In the genomic region with DNA sequence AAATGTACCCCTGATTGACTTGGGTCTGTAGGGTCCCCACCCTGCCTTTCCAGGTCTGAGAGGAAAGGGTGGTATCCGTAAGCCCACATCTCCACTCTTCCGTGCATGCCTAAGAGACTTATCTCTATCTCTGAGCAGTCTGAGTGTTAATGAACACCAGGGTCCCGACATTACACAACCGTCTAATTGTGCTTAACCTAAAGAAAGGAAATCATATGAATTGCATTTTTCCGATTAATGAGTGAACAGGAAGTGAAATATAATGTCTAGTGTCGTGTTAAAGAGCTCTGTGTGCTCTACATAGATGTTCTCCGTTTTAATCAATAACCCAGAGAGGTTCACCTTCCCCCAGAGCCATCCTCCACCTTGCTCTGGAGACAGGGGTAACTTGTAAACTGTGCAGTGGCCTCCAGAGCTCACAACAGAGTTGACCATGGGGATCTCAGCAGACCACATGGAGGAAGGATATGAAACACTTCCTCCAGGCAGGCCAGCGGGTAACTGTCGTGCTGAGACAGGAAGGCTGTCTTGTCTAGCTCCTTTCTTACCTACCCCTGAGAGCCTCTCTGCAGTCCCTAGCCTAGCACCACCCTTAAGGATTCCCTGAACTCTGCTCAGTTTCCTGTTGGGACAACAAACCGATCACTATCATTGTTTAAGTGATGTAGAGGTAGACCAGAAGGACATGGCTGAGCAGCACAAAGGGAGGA, we compare ENCODE assay signal across 19 mouse cellular contexts. TPM values are rescaled to one million over a fixed set of nuclear protein-coding genes. Genes with fewer than 3 reads are reported as not detected.
A peak's percentile ranks its signal among the peaks of the same experiment; 100 is the strongest.
DNase-seq lines count a peak whose midpoint lies in the region; ATAC-seq and TF ChIP-seq lines count a peak whose summit lies in the region.
"Had no signal": no experiment of that assay in that cellular context is flagged by ENCODE, and none has a peak within 500 bp of the region (broad histone marks: within the 10 kb centered on the region; RNA-seq: fewer than 3 reads in every experiment).

No protein-coding gene starts in this region.

- TF ChIP-seq EP300 in lung, postnatal 0 days (IDR thresholded peaks at IDR 0.05) = peak; percentile 84

- WGBS in lung, postnatal 0 days = 63% methylated on average over 10 of the region's 10 CpGs
- WGBS in hindbrain, embryonic 10.5 days = 86% methylated on average over 10 of the region's 10 CpGs
- 82% methylated on average over 10 of the region's 10 CpGs for WGBS in hindbrain, embryonic 11.5 days

- peak; percentile 78 for ATAC-seq in lung, postnatal 0 days
- ATAC-seq in inflammation-experienced regulatory T-cells, adult 6 months = peak; percentile 22
- ATAC-seq in megakaryocyte, adult 5-6 weeks (ENCODE audit: poor library complexity, severe bottlenecking) = peak; percentile 91
- no peak for ATAC-seq in hindbrain, embryonic 11.5 days (ENCODE audit: low FRiP score)
- ATAC-seq: hindbrain, embryonic 16.5 days had no signal

- peaks cover 3% of the 10 kb centered on the region; the same call in 1 of the 2 replicates for H3K4me1 ChIP-seq in lung, postnatal 0 days (ENCODE audit: insufficient read depth, low read depth, low read length)
- H3K4me1 ChIP-seq in hindbrain, embryonic 10.5 days (replicated peaks) = no peaks in the 10 kb centered on the region
- no peaks in the 10 kb centered on the region for H3K4me1 ChIP-seq in hindbrain, embryonic 11.5 days (replicated peaks; ENCODE audit: control insufficient read depth, insufficient read depth, low read length)
- H3K4me1 ChIP-seq: embryonic facial prominence, embryonic 15.5 days; forebrain, embryonic 10.5 days; heart, embryonic 10.5 days; midbrain, embryonic 10.5 days had no signal

- H3K9ac ChIP-seq in lung, postnatal 0 days (replicated peaks; ENCODE audit: low read depth) = no peak overlapping the region
- no peak overlapping the region for H3K9ac ChIP-seq in hindbrain, embryonic 11.5 days (ENCODE audit: low read depth, low read length)
- H3K9ac ChIP-seq: embryonic facial prominence, embryonic 15.5 days; neural tube, embryonic 13.5 days had no signal

- no peak overlapping the region for H3K27ac ChIP-seq in lung, postnatal 0 days (ENCODE audit: low read length)
- H3K27ac ChIP-seq in hindbrain, embryonic 10.5 days = no peak overlapping the region
- H3K27ac ChIP-seq in hindbrain, embryonic 11.5 days (ENCODE audit: low read depth, low read length) = no peak overlapping the region
- H3K27ac ChIP-seq: embryonic facial prominence, embryonic 15.5 days; forebrain, embryonic 10.5 days; heart, embryonic 10.5 days; midbrain, embryonic 10.5 days; neural tube, embryonic 13.5 days had no signal

- peak; percentile 44 for DNase-seq in lung, postnatal 0 days (ENCODE audit: low spot score)
- DNase-seq in lung, postnatal 10 days = no peak
- DNase-seq in hindbrain, embryonic 10.5 days (ENCODE audit: low spot score) = no peak
- no peak for DNase-seq in hindbrain, embryonic 11.5 days (ENCODE audit: low spot score)
- no peak for DNase-seq in gastrocnemius, postnatal 36 days
- DNase-seq: adrenal gland, postnatal 36 days; cerebellum, adult 9-10 months; embryo, embryonic 11 days; heart, postnatal 10 days; kidney, adult 18-20 months; thymus, adult 18-20 months had no signal

- H3K9me3 ChIP-seq in lung, postnatal 0 days (ENCODE audit: low read length) = no peaks in the 10 kb centered on the region
- H3K9me3 ChIP-seq in hindbrain, embryonic 10.5 days = no peaks in the 10 kb centered on the region
- H3K9me3 ChIP-seq in hindbrain, embryonic 11.5 days (ENCODE audit: control insufficient read depth, low read length) = no peaks in the 10 kb centered on the region
- H3K9me3 ChIP-seq: embryonic facial prominence, embryonic 15.5 days; forebrain, embryonic 10.5 days; heart, embryonic 10.5 days; midbrain, embryonic 10.5 days; neural tube, embryonic 13.5 days had no signal

- intact Hi-C loops in gastrocnemius, postnatal 36 days (cut with DNase I) = no loop called here

- H3K27me3 ChIP-seq in lung, postnatal 0 days (replicated peaks; ENCODE audit: insufficient read depth, low read length) = no peaks in the 10 kb centered on the region
- no peaks in the 10 kb centered on the region for H3K27me3 ChIP-seq in hindbrain, embryonic 10.5 days (ENCODE audit: insufficient read depth, poor library complexity, severe bottlenecking)
- no peaks in the 10 kb centered on the region for H3K27me3 ChIP-seq in hindbrain, embryonic 11.5 days (ENCODE audit: control insufficient read depth, insufficient read depth, low read length)
- H3K27me3 ChIP-seq: embryonic facial prominence, embryonic 15.5 days; neural tube, embryonic 13.5 days had no signal

- H3K4me3 ChIP-seq in lung, postnatal 0 days (ENCODE audit: low read depth, low read length) = no peak overlapping the region
- no peak overlapping the region for H3K4me3 ChIP-seq in hindbrain, embryonic 10.5 days
- no peak overlapping the region for H3K4me3 ChIP-seq in hindbrain, embryonic 11.5 days (ENCODE audit: low read depth, low read length)
- H3K4me3 ChIP-seq: embryonic facial prominence, embryonic 15.5 days; forebrain, embryonic 10.5 days; heart, embryonic 10.5 days; midbrain, embryonic 10.5 days; neural tube, embryonic 13.5 days had no signal

- no peaks in the 10 kb centered on the region for H3K36me3 ChIP-seq in lung, postnatal 0 days (ENCODE audit: insufficient read depth, low read length)
- no peaks in the 10 kb centered on the region for H3K36me3 ChIP-seq in hindbrain, embryonic 10.5 days
- H3K36me3 ChIP-seq in hindbrain, embryonic 11.5 days (ENCODE audit: control insufficient read depth, insufficient read depth, low read length) = no peaks in the 10 kb centered on the region
- H3K36me3 ChIP-seq: embryonic facial prominence, embryonic 15.5 days; forebrain, embryonic 10.5 days; heart, embryonic 10.5 days; midbrain, embryonic 10.5 days; neural tube, embryonic 13.5 days had no signal

- TF ChIP-seq CTCF in lung, postnatal 0 days (IDR thresholded peaks at IDR 0.05) = no peak

- no peak overlapping the region for H3K4me2 ChIP-seq in lung, postnatal 0 days (replicated peaks; ENCODE audit: low read depth, low read length)
- H3K4me2 ChIP-seq in hindbrain, embryonic 11.5 days (replicated peaks; ENCODE audit: low read depth, low read length) = no peak overlapping the region
- H3K4me2 ChIP-seq: embryonic facial prominence, embryonic 15.5 days; neural tube, embryonic 13.5 days had no signal

RNA-seq across cellular contexts. Expression of a gene that starts 32.2 kb away (rescaled TPM):
- 28.5 and 31.1 TPM in 2 replicates for polyA plus RNA-seq in lung, postnatal 0 days (2015; fragmentation: Nextera tagmentation; extraction: Ambion mirVana)
- 10 to 100 TPM; 13.0 to 23.1 (median 15.0) TPM for polyA plus RNA-seq in inflammation-experienced regulatory T-cells, adult 6 months (2017; shearing (Covaris generic))
- 21.2 and 32.9 TPM in 2 replicates for total RNA-seq in megakaryocyte, adult 5-6 weeks (2015)
- total RNA-seq in megakaryocyte, adult 5-6 weeks (2017) = 21.3 and 27.6 TPM in 2 replicates
- 40.4 and 53.6 TPM in 2 replicates for polyA plus RNA-seq in hindbrain, embryonic 10.5 days (2016; fragmentation: Nextera tagmentation; extraction: Ambion mirVana)
- 44.9 and 63.5 TPM in 2 replicates for polyA plus RNA-seq in hindbrain, embryonic 11.5 days (2014; fragmentation: Nextera tagmentation; extraction: Ambion mirVana)
- 1 to 10 TPM; 6.2 to 9.5 TPM for total RNA-seq in gastrocnemius, postnatal 36 days (2021)
